Comparison of ENCODE assay signal across 9 mouse cellular contexts in genomic region chr13:42103486-42104166, GRCm38 (mm10). TPM values are rescaled to one million over a fixed set of nuclear protein-coding genes. Genes with fewer than 3 reads are reported as not detected.
DNase-seq lines count a peak whose midpoint lies in the region; ATAC-seq lines count a peak whose summit lies in the region.
"Had no signal": no experiment of that assay in that cellular context is flagged by ENCODE, and none has a peak within 500 bp of the region (broad histone marks: within the 10 kb centered on the region; RNA-seq: fewer than 3 reads in every experiment).

No protein-coding gene starts in this region.

- H3K4me1 ChIP-seq in heart, embryonic 10.5 days, result peaks cover 38% of the 10 kb centered on the region
- H3K4me1 ChIP-seq in hindbrain, embryonic 13.5 days (replicated peaks), result peaks cover 53% of the 10 kb centered on the region
- peaks cover 41% of the 10 kb centered on the region for H3K4me1 ChIP-seq in midbrain, embryonic 16.5 days (ENCODE audit: control insufficient read depth, insufficient read depth, low read length)

- H3K36me3 ChIP-seq in heart, embryonic 10.5 days, result no peaks in the 10 kb centered on the region
- no peaks in the 10 kb centered on the region for H3K36me3 ChIP-seq in hindbrain, embryonic 13.5 days
- H3K36me3 ChIP-seq in midbrain, embryonic 16.5 days (ENCODE audit: control insufficient read depth, insufficient read depth, low read length), result no peaks in the 10 kb centered on the region

- no peak overlapping the region for H3K27ac ChIP-seq in heart, embryonic 10.5 days
- peak overlapping the region; percentile 88 for H3K27ac ChIP-seq in hindbrain, embryonic 13.5 days
- H3K27ac ChIP-seq in midbrain, embryonic 16.5 days (ENCODE audit: low read length), result peak overlapping the region; percentile 77

- peak; percentile 73 for ATAC-seq in hindbrain, embryonic 13.5 days (ENCODE audit: low FRiP score)
- peak; percentile 71 for ATAC-seq in midbrain, embryonic 16.5 days

- H3K9me3 ChIP-seq in heart, embryonic 10.5 days, result no peaks in the 10 kb centered on the region
- H3K9me3 ChIP-seq in hindbrain, embryonic 13.5 days, result no peaks in the 10 kb centered on the region
- H3K9me3 ChIP-seq in midbrain, embryonic 16.5 days (replicated peaks; ENCODE audit: control insufficient read depth, low read length, poor library complexity, severe bottlenecking), result no peaks in the 10 kb centered on the region

- peak; percentile 55 for DNase-seq in heart, embryonic 10.5 days (ENCODE audit: low spot score)
- no peak for DNase-seq in heart, postnatal 10 days
- peak; percentile 40 for DNase-seq in MN1 (ENCODE audit: low spot score)
- no peak for DNase-seq in left cerebral cortex, adult 9 months (ENCODE audit: low spot score in 2 of 2)
- DNase-seq in adrenal gland, postnatal 25 days, result no peak
- no peak for DNase-seq in lung, postnatal 10 days

- H3K4me3 ChIP-seq in heart, embryonic 10.5 days, result no peak overlapping the region
- peak overlapping the region; percentile 20 for H3K4me3 ChIP-seq in hindbrain, embryonic 13.5 days
- peak overlapping the region; percentile 27 for H3K4me3 ChIP-seq in midbrain, embryonic 16.5 days (ENCODE audit: low read depth, low read length)
- H3K4me3 ChIP-seq: erythroblast, embryonic 14.5 days had no signal

- 86% methylated on average over 11 of the region's 11 CpGs for WGBS in heart, embryonic 10.5 days
- WGBS in hindbrain, embryonic 13.5 days, result 57% methylated on average over 11 of the region's 11 CpGs
- WGBS in midbrain, embryonic 16.5 days, result 41% methylated on average over 11 of the region's 11 CpGs

- peak overlapping the region; percentile 47 for H3K4me2 ChIP-seq in hindbrain, embryonic 13.5 days
- H3K4me2 ChIP-seq in midbrain, embryonic 16.5 days (ENCODE audit: low read length), result peak overlapping the region; percentile 55

- H3K9ac ChIP-seq in hindbrain, embryonic 13.5 days, result peak overlapping the region; percentile 53
- H3K9ac ChIP-seq in midbrain, embryonic 16.5 days (ENCODE audit: low read depth, low read length), result peak overlapping the region; percentile 26; the same call in 1 of the 2 replicates

- intact Hi-C loops in heart, postnatal 10 days (cut with DNase I), result no loop called here

- no peaks in the 10 kb centered on the region for H3K27me3 ChIP-seq in heart, embryonic 10.5 days (ENCODE audit: insufficient read depth, poor library complexity, severe bottlenecking)
- H3K27me3 ChIP-seq in hindbrain, embryonic 13.5 days, result no peaks in the 10 kb centered on the region
- no peaks in the 10 kb centered on the region for H3K27me3 ChIP-seq in midbrain, embryonic 16.5 days (ENCODE audit: control insufficient read depth, insufficient read depth, low read depth, low read length)

RNA-seq across cellular contexts. Expression of gene Hivep1, which starts 51.8 kb away (rescaled TPM):
- polyA plus RNA-seq in heart, embryonic 10.5 days (2016; fragmentation: Nextera tagmentation; extraction: Ambion mirVana), result 7.5 and 8.2 TPM in 2 replicates
- 10 to 100 TPM; 24.2 to 24.3 TPM for total RNA-seq in heart, postnatal 10 days (2021)
- polyA plus RNA-seq in hindbrain, embryonic 13.5 days (2015; fragmentation: Nextera tagmentation; extraction: Ambion mirVana), result 19.2 and 21.1 TPM in 2 replicates
- 16.0 and 18.3 TPM in 2 replicates for polyA plus RNA-seq in midbrain, embryonic 16.5 days (2015; fragmentation: Nextera tagmentation; extraction: Ambion mirVana)
- 24.8 and 31.6 TPM in 2 replicates for total RNA-seq in adrenal gland, postnatal 25 days (2021)

Comparison
In these comparisons a context has a peak if more than half of its experiments do, and no peak if none do; other contexts are left out.
1. DNase-seq: peak in heart, embryonic 10.5 days (single experiment) and MN1 (single experiment); none in heart, postnatal 10 days (0 of 2), left cerebral cortex, adult 9 months (0 of 2), adrenal gland, postnatal 25 days (single experiment) and lung, postnatal 10 days (single experiment).